Mouse (Mus musculus): ENCODE results near the gene Sdsl.

The Sdsl gene

DNA sequence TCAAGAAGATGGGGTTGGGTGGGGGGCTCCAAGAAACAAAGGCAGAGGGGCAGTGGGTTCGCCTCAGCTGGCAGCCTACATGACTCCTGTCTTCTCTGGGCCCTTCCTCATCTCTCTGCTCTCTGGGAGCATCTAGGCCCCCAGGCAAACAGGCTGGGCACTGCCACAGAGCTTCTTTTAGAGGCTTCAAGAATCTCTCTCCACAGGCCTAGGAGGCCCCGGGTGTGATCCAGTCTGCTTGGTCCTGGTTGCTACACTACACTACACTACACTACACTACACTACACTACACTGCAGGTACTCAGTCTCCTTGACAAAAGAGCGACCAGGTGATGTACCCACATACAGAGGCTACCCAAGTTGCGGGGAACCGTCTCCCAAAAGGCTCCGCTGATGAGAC, 42.9 kb downstream of the Sdsl start:
- no peak for DNase-seq (ENCODE audit: extremely low read depth, low read depth, low spot score)

GRCm38 (mm10) chr5:120428990-120429389, 43.6 kb downstream of the Sdsl start:
- DNase-seq (ENCODE audit: extremely low read depth, low read depth, low spot score), result no peak

GRCm38 (mm10) chr5:120428189-120428838, 44.3 kb downstream of the Sdsl start:
- no peak for DNase-seq (ENCODE audit: extremely low read depth, low read depth, low spot score)

DNA sequence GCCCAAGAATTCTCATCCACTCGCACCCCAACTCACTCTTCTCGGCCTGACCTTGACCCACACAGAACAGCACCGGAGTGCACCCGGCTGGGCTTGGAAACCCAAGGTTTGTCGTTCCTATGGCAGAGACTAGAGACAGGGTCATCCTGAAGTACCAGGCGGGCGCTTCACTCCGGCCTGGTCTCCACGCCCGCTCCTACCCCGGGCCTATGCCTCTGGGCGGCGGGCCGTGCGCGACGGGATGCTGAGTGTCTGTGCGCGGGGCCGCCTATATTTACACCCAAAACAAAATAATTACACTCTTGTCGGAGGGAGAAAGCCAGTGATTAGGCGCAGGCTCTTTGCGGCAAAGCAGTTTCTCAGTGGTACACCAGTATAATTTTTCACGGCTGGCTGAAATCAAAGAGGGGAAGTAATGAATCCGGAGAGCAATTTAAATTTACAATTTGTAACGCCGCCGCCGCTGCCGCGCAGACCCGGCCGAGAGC, 45.1 kb downstream of the Sdsl start:
- DNase-seq (ENCODE audit: extremely low read depth, low read depth, low spot score), result no peak

GRCm38 (mm10) chr5:120426572-120426971, 46.0 kb downstream of the Sdsl start:
- no peak for DNase-seq (ENCODE audit: extremely low read depth, low read depth, low spot score)

DNA sequence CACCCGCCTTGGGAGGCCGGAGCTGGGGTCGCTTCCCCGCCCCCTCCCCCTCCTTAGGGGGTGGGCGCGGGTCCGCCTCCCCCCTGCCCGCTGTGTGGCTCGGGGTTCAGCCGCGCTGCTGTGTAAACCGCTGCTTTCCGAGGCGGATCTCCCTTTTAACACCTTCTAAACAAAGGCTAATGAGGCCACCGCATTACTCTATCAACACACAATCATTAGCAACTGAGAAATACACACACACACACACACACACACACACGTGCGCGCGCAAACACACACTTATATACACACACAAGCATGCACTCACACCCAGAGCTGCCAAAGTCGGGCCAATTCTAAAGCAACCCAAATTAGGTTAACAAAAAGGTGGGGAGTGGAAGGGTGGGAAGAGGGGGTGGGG, 46.9 kb downstream of the Sdsl start:
- no peak for DNase-seq (ENCODE audit: extremely low read depth, low read depth, low spot score)

- DNase-seq (ENCODE audit: extremely low read depth, low read depth, low spot score), result no peak
Observed at GRCm38 (mm10) chr5:120424657-120425056, 48.0 kb downstream of the Sdsl start.

DNA sequence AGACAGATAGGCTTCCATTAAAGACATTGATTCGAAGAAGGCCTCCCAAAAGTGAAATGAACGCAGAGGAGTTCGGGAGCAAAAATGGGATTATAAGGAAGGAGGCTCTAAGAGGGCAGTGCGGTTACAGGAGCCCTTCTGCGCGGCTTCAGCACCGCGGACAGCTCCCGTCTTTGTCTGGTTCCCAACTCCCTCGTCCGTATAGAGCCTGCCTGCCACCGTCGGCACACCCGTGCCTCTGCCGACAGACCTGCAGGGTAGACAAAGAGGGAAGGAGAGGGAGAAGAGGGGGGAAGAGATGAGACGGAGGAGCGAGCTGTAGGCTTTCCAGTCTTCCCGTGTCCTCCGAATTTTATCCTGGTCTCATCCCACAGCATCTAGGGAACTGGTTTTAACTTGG, 48.6 kb downstream of the Sdsl start:
- DNase-seq (ENCODE audit: extremely low read depth, low read depth, low spot score), result no peak

DNA sequence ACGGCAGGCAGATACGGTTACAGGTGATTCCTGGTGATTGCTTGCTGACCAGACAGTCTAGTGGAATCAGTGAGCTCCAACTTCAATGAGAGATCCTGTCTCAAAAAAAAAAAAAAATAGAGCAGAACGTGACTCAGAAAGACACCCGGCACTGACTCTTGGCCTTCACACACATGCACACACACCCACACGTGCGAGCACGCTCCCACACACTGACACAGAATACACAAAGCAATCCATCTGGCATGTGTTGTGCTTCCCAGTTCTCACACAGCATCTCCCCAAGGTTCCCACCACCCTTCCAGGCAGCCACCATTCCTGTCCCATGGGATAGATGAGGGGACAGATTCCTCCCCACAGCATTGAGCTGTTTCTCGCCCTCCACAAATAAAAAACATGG, 52.5 kb downstream of the Sdsl start:
- DNase-seq (ENCODE audit: extremely low read depth, low read depth, low spot score), result no peak

DNA sequence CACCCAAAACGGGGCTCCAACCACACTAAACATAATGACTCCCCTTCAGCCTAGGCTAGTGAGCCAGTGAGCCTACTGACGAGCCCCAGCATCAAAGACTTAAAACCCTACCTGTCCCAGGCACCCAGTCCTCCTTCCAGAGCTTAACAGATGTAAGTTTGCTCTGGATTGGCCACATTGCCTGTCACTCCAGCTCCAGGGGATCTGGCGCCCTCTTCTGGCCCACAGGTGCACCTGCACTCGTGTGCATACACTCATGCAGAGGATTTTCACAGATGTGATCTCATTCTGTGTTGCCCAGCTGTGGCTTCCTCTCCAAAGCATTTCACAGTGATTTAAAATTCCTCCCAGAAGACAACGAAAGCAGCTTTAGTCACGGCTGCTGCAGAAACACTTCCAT, 59.2 kb downstream of the Sdsl start:
- DNase-seq (ENCODE audit: extremely low read depth, low read depth, low spot score), result no peak

DNA sequence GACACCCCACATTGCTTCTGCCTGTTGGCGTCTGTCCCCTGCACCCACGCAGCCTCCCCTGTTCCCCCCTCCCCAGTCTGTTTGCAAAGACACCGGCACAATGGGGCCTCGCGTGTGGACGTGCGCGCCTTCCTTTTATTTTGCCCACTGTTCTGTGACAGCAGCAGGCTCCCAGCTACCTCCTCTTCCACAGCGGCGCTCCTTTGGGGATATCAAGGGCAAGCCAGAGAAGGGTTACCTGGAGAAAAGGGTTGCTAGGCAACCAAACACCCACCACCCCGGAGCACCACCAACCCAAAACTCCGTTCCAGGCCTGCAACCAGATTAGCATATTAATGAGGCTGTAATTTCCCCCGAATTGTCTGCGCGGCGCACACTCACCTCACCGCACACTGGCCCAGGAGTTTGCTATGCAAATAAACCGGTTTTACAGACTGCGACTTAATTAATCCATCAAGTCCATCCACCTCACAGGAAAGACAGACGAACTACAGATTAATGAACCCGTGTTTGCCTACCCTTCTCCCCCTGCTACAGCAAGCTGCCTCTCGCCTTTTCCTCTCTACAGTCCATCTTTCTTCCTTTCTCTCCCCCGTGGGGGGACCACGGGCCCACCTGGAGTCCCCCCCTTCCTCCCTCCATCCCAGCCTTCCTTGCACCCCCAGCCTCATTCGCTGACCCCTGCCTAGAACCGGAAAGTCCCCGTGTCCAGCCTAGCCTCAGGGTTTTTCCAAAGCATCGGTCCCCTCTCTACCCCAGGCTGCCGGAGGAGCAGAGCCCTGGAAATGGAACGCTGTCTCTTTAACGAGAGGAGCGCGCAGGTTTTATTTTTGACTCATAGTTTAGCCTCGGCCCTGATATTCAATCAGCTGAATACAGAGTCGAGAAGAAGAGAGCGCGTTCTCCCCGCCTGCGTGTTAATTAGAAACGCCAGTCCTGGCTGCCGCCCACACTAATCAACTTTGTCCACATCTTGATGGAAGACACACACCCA, 62.9 kb downstream of the Sdsl start:
- no peak for DNase-seq (ENCODE audit: extremely low read depth, low read depth, low spot score)

DNA sequence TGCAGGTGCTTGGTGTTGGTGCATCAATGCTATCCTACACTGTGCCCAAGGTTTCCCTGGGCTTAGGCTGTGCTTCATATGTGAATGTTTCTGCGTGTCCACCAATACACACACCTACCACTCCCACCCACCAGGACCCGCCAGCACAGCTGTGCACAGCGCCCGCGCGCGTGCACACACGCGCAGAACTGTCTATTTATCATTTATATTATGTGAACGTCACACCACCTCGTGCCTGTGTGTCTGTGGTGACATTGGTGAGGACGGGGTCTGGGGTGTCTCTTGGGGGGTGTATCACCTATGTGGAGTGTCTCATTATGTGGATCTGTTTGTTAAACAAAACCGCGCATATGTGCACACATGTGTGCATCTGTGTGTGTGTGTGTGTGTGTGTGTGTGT, 63.7 kb downstream of the Sdsl start:
- no peak for DNase-seq (ENCODE audit: extremely low read depth, low read depth, low spot score)

Data from fat pad, adult 2 months (tissue).